Mouse (Mus musculus): ENCODE measurements around the gene Ptgfrn.

Ptgfrn gene

GRCm38 (mm10) chr3:101078344-101078743 lies 31.7 kb downstream of the Ptgfrn start:
- no peak for DNase-seq (ENCODE audit: low spot score in 2 of 2)

GRCm38 (mm10) chr3:101077710-101078100 lies 32.4 kb downstream of the Ptgfrn start:
- DNase-seq (ENCODE audit: low spot score in 2 of 2) = no peak

- no peak for DNase-seq (ENCODE audit: low spot score in 2 of 2)
Observed at GRCm38 (mm10) chr3:101076966-101077709, 32.9 kb downstream of the Ptgfrn start.

GRCm38 (mm10) chr3:101075866-101076265 lies 34.2 kb downstream of the Ptgfrn start:
- DNase-seq (ENCODE audit: low spot score in 2 of 2) = no peak

GRCm38 (mm10) chr3:101073384-101073783 lies 36.7 kb downstream of the Ptgfrn start:
- no peak for DNase-seq (ENCODE audit: low spot score in 2 of 2)

GRCm38 (mm10) chr3:101072506-101073215 lies 37.4 kb downstream of the Ptgfrn start:
- no peak for DNase-seq (ENCODE audit: low spot score in 2 of 2)

- DNase-seq (ENCODE audit: low spot score in 2 of 2) = no peak
Observed at GRCm38 (mm10) chr3:101071576-101071975, 38.5 kb downstream of the Ptgfrn start.

GRCm38 (mm10) chr3:101070796-101071235 lies 39.3 kb downstream of the Ptgfrn start:
- no peak for DNase-seq (ENCODE audit: low spot score in 2 of 2)

- no peak for DNase-seq (ENCODE audit: low spot score in 2 of 2)
Observed at GRCm38 (mm10) chr3:101070230-101070795, 39.8 kb downstream of the Ptgfrn start.

GRCm38 (mm10) chr3:101068701-101069100 lies 41.4 kb downstream of the Ptgfrn start:
- no peak for DNase-seq (ENCODE audit: low spot score in 2 of 2)

- DNase-seq (ENCODE audit: low spot score in 2 of 2) = no peak
Observed at GRCm38 (mm10) chr3:101066175-101066574, 43.9 kb downstream of the Ptgfrn start.

GRCm38 (mm10) chr3:101061865-101062585 lies 48.1 kb downstream of the Ptgfrn start:
- no peak for DNase-seq (ENCODE audit: low spot score in 2 of 2)

GRCm38 (mm10) chr3:101059214-101059613 lies 50.9 kb downstream of the Ptgfrn start:
- DNase-seq (ENCODE audit: low spot score in 2 of 2) = no peak

GRCm38 (mm10) chr3:101058203-101058602 lies 51.9 kb downstream of the Ptgfrn start:
- no peak for DNase-seq (ENCODE audit: low spot score in 2 of 2)

GRCm38 (mm10) chr3:101055216-101055615 lies 54.9 kb downstream of the Ptgfrn start:
- DNase-seq (ENCODE audit: low spot score in 2 of 2) = no peak

GRCm38 (mm10) chr3:101051601-101052000 lies 58.5 kb downstream of the Ptgfrn start:
- no peak for DNase-seq (ENCODE audit: low spot score in 2 of 2)

- no peak for DNase-seq (ENCODE audit: low spot score in 2 of 2)
Observed at GRCm38 (mm10) chr3:101049997-101050396, 60.1 kb downstream of the Ptgfrn start.

GRCm38 (mm10) chr3:101048781-101049180 lies 61.3 kb downstream of the Ptgfrn start:
- no peak for DNase-seq (ENCODE audit: low spot score in 2 of 2)

GRCm38 (mm10) chr3:101047586-101048275 lies 62.3 kb downstream of the Ptgfrn start:
- DNase-seq (ENCODE audit: low spot score in 2 of 2) = no peak

GRCm38 (mm10) chr3:101045431-101045830 lies 64.6 kb downstream of the Ptgfrn start:
- DNase-seq (ENCODE audit: low spot score in 2 of 2) = no peak

- no peak for DNase-seq (ENCODE audit: low spot score in 2 of 2)
Observed at GRCm38 (mm10) chr3:101044686-101045085, 65.4 kb downstream of the Ptgfrn start.

GRCm38 (mm10) chr3:101041997-101042396 lies 68.1 kb downstream of the Ptgfrn start:
- no peak for DNase-seq (ENCODE audit: low spot score in 2 of 2)
